Mouse (Mus musculus) subcutaneous adipose tissue, adult 2 months (tissue): ENCODE results near the gene Sar1b. TPM values are rescaled to one million over a fixed set of nuclear protein-coding genes. Genes with fewer than 3 reads are reported as not detected.

Source experiments
- polyA plus RNA-seq: library from polyadenylated mRNA; depleted of rRNA; stranded (reverse); fragments of >200 nt; gene quantifications from 2 replicates; pipeline ENCODE4 v1.2.3, GENCODE M21; 2012; ENCODE audit warnings: low replicate concordance; rRNA removed

Sar1b gene
- polyA plus RNA-seq, result 25.9 and 37.9 TPM in 2 replicates

DNA sequence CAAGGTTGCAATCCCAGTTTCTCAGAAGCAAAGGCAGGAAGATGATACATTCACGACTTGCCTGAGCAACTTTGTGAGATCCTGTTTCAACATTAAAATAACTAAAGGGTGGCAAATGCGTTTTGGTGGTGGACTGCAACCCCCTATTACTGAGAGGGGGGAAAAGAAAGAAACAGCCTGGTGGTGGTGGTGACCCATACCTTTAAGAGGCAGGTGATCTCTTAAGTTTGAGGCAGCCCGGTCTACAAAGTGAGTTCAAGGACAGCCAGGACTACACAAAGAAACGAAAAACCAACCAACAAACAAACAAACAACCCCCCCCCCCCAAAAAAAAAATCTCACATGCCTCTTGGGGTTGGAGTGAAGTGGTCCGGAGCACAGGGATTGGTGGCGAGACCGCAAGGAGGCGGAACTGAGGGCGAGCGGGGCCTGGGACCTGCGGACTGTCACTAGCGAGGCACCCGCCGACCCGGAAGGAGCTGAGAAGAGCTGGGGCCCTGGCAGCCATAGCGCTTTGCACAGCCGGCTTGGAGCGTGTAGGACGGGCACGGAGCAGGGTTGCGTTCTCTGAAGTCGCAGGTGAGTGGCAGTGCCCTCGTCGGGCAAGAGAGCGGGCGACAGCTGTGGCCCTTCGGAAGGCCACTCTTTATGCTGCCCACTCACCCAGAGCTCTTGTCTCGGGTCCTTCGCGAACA, at the start of gene Sar1b, which contains the start of gene Sec24a:
Sar1b (plus strand) TSS at position 475 of the 695 bp plus-strand sequence.
Sec24a (minus strand) TSS at position 422 of the 695 bp plus-strand sequence.

Other genes starting within 250 kb of the Sar1b start
- gene Phykpl, start 178.9 kb upstream of the Sar1b start, polyA plus RNA-seq, result 26.8 and 30.8 TPM in 2 replicates
- gene Hnrnpab, start 156.8 kb upstream of the Sar1b start, polyA plus RNA-seq, result 67.6 and 270 TPM in 2 replicates
- gene Nhp2, start 144.0 kb upstream of the Sar1b start, polyA plus RNA-seq, result 48.2 and 92.9 TPM in 2 replicates
- 52.2 and 111 TPM in 2 replicates for gene Rmnd5b, start 127.8 kb upstream of the Sar1b start, polyA plus RNA-seq
- gene N4bp3, start 112.8 kb upstream of the Sar1b start, polyA plus RNA-seq, result 21.2 and 22.9 TPM in 2 replicates
- gene D930048N14Rik, start 112.7 kb upstream of the Sar1b start, polyA plus RNA-seq, result 14.2 and 16.8 TPM in 2 replicates
- gene 0610009B22Rik, start 74.8 kb upstream of the Sar1b start, polyA plus RNA-seq, result 19.7 and 32.1 TPM in 2 replicates
- gene Sec24a, start 53 bp upstream of the Sar1b start, polyA plus RNA-seq, result 18.3 and 19.8 TPM in 2 replicates
- gene Jade2, start 94.0 kb downstream of the Sar1b start, polyA plus RNA-seq, result 10.1 and 10.4 TPM in 2 replicates
- 17.2 and 24.4 TPM in 2 replicates for gene Cdkn2aipnl, start 204.0 kb downstream of the Sar1b start, polyA plus RNA-seq
- gene Ube2b, start 237.1 kb downstream of the Sar1b start, polyA plus RNA-seq, result 66.2 and 80.4 TPM in 2 replicates
- 3.0 and 3.7 TPM in 2 replicates for gene Cdkl3, start 240.5 kb downstream of the Sar1b start, polyA plus RNA-seq